Mouse (Mus musculus) megakaryocyte, embryonic 14.5 days (primary cell): ENCODE measurements around the gene Sorcs2. TPM values are rescaled to one million over a fixed set of nuclear protein-coding genes. Genes with fewer than 3 reads are reported as not detected.

Source experiments
- H3K27me3 ChIP-seq: replicated peaks from 2 replicates; pipeline ENCODE3; 2012; ENCODE audit warnings: inconsistent platforms
- H3K36me3 ChIP-seq: replicated peaks from 2 replicates; pipeline ENCODE3; 2012; ENCODE audit warnings: low read length, inconsistent platforms, mixed read lengths
- H3K4me1 ChIP-seq: 2 replicates; pipeline ENCODE4 v1.6.1; 2012; ENCODE audit warnings: inconsistent platforms
- H3K4me3 ChIP-seq: replicated peaks from 2 replicates; pipeline ENCODE3; 2012; ENCODE audit warnings: moderate library complexity, mild to moderate bottlenecking, inconsistent platforms
- H3K9me3 ChIP-seq: 2 replicates; pipeline ENCODE4 v1.6.1; 2012; ENCODE audit warnings: inconsistent platforms
- FLI1 ChIP-seq: IDR thresholded peaks from 2 replicates; pipeline ENCODE4 v1.6.1; 2012; ENCODE audit warnings: low read length, inconsistent platforms, mixed read lengths
- GATA1 ChIP-seq: IDR thresholded peaks from 3 replicates; pipeline ENCODE4 v1.6.1; 2012; ENCODE audit warnings: mixed read lengths, low read length, inconsistent platforms, borderline replicate concordance
- polyA plus RNA-seq: library from polyadenylated mRNA; stranded (reverse); fragments of >175 nt; gene quantifications from 2 replicates; pipeline ENCODE4 v1.2.3, GENCODE M21; 2012; ENCODE audit warnings: low replicate concordance; ENCODE audit not compliant: insufficient read depth

Sorcs2 gene
- polyA plus RNA-seq, 1 experiment, result not detected

DNA sequence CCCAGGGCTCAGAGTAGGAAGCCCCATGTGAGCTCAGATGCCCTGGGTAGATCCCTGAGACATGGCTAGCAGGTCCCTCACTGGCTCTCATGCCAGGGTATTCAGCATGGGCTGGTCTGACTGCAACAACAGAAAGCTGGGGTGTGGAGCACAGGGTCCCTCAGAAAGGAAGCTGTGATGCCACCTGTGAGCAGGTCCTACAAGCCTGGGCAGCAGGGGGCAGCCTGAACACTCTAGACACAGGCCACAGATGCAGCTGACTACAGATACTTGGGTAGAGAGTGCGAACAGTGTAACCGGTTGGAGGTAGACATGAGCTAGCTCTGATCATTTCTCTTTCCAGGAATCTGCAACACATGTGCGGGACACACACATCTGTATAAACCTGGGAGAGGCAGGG lies 206.1 kb downstream of the Sorcs2 start:
- Histone ChIP-seq H3K9me3 (no peaks in the 10 kb centered on the region), H3K27me3 (peaks cover 36% of the 10 kb centered on the region), H3K4me1 (no peaks in the 10 kb centered on the region), H3K36me3 (no peaks in the 10 kb centered on the region), H3K4me3 (no peak overlapping the region)
- TF ChIP-seq GATA1 (no peak), FLI1 (no peak)

DNA sequence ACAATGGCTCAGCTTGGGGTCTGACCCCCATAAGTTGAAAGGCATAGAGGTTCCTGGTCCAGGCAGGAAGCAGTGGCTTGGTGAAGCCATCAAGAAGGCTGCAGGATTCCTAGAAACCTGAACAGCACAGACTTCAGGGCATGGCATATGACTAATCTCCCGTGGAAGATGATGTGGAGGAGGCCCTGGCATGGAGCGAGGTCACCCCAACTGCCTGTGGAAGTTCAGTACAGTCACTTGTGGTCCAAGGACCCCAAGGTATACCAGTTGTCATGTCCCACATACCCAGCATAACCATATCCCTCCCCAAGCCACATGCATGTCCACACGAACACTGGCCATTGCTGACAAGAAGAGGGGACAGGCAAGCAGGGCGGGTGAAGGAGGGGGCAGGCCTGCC lies 206.7 kb downstream of the Sorcs2 start:
- H3K36me3 ChIP-seq, result no peaks in the 10 kb centered on the region
- H3K27me3 ChIP-seq, result peaks cover 40% of the 10 kb centered on the region
- TF ChIP-seq FLI1, result no peak

DNA sequence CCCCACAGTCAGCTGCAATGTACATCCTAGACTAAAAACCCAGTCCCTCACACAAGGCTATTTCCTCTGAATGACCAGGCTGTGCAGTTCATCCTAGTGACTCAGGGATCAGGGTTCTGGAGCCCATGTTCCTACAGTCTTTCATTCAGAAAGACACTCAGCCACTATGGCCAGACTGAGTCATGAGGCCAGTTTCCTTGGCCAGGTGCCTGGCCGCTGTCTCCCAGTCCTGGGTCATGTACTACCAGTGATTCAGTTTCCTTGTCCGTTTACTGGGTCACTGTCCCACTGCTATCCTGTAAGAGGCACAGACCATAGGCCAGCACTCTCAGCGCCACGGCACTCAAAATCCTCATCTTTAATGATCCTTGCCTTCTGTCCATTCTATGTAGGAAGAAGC lies 209.6 kb downstream of the Sorcs2 start:
- Histone ChIP-seq H3K4me1 (no peaks in the 10 kb centered on the region), H3K9me3 (no peaks in the 10 kb centered on the region), H3K4me3 (no peak overlapping the region), H3K36me3 (no peaks in the 10 kb centered on the region), H3K27me3 (peaks cover 26% of the 10 kb centered on the region)
- TF ChIP-seq FLI1 (no peak), GATA1 (no peak)

More for the DNA sequence above, 206.7 kb downstream of the Sorcs2 start:
- no peaks in the 10 kb centered on the region for H3K4me1 ChIP-seq
- H3K4me3 ChIP-seq, result no peak overlapping the region
- H3K9me3 ChIP-seq, result no peaks in the 10 kb centered on the region

DNA sequence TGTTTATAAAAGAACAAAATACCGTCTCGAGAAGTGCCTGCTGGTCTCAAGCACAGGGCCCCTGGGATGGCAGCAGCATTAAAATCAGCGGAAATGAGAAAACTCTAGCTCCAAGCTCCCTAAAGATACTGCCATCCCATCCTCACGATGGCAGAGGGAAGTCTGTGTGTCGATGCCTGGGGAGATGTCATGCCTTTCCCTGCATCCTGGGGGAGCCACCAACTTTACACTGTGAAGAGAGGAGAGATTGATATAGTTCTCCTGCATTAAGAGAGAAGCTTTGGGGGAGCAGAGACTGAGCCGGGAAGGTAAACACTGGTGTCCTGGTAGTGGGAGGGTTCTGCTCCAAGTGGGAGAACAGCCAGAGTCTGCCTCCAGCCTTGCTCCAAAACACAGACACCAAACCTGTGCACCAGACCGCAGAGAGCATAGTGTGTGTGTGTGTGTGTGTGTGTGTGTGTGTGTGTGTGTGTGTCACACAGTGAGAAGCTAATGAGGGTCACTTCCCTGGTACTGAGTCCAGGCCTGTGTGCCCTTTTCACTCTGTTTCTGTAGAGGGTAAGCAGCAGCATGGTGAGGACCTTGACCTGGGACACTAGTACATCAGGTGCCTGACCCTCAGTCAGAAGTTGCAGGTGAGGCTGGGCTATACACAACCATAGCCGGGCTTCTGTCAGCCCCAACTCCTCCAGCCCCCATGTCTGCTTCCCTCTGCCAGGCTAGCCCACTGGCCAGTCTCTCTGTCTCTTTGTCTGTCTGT lies 211.5 kb downstream of the Sorcs2 start:
- H3K27me3 ChIP-seq, result peaks cover 18% of the 10 kb centered on the region
- no peak overlapping the region for H3K4me3 ChIP-seq

DNA sequence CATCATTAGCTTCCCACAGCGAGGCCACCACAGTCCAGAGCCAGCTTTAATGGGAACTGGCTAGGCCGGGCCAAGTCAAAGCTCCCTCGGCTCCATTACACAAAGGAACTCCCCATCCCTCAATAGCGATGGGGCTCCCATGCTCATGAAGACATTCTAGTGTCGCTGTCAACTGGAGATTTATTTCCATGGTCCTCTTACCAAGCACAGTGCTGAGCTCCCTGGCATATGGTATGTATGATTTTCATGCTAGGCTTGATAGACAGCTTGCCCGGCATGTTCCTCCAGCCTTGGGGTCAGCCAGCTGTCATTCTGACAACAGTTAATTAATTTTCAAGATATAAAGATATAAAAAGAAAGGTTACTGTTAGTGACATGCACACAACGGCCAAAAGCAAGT lies 215.6 kb downstream of the Sorcs2 start:
- peaks cover 26% of the 10 kb centered on the region for H3K27me3 ChIP-seq
- no peaks in the 10 kb centered on the region for H3K9me3 ChIP-seq
- H3K4me3 ChIP-seq, result no peak overlapping the region
- H3K36me3 ChIP-seq, result no peaks in the 10 kb centered on the region
- H3K4me1 ChIP-seq, result peaks cover 4% of the 10 kb centered on the region; the same call in 1 of the 2 replicates
- TF ChIP-seq FLI1, result no peak
- TF ChIP-seq GATA1, result no peak

More for the DNA sequence above, 211.5 kb downstream of the Sorcs2 start:
- TF ChIP-seq GATA1 (no peak), FLI1 (no peak)
- H3K36me3 ChIP-seq, result no peaks in the 10 kb centered on the region
- no peaks in the 10 kb centered on the region for H3K4me1 ChIP-seq
- H3K9me3 ChIP-seq, result no peaks in the 10 kb centered on the region

DNA sequence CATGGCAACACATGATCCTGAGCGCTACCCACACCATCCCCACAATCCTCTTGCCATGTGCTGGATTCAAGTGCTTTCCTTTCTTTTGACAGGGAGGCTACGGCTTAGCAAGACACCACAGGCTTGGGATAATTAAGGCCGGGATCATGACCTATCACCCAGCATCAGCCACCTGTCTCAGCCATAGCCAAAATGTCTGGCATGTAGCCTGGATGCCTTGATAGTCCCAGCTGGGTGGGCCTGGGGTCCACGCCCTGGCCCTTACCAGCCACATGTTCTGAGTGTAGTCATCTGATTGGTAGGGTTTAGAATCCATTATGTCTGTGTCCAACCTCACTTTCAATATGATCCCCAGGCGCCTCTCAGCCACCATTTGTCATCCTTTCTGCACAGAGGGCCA lies 218.2 kb downstream of the Sorcs2 start:
- no peaks in the 10 kb centered on the region for H3K36me3 ChIP-seq
- no peak overlapping the region for H3K4me3 ChIP-seq
- no peaks in the 10 kb centered on the region for H3K9me3 ChIP-seq
- TF ChIP-seq GATA1, result no peak
- no peak for TF ChIP-seq FLI1
- H3K4me1 ChIP-seq, result peaks cover 4% of the 10 kb centered on the region; the same call in 1 of the 2 replicates
- H3K27me3 ChIP-seq, result peaks cover 21% of the 10 kb centered on the region

DNA sequence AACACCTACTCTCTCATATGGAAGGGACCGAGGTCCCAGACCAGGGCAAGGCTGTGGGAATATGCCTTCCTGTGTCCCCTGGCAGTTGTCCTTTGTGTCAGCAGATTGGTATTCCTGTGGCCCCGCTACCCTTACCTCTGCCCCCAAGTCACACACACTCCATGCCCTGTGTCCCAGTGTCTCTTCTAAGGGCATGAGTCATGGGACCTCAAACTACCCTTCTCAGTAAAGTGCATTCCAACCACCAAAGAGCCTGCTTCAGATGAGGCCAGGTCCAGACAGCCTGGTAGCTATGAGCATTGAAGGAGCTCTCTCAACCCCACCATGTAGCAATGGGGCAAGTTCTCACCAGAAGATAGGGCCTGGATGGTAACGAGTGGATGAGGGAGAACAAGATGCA lies 219.2 kb downstream of the Sorcs2 start:
- H3K9me3 ChIP-seq, result no peaks in the 10 kb centered on the region
- TF ChIP-seq FLI1 (no peak), GATA1 (no peak)
- H3K36me3 ChIP-seq, result no peaks in the 10 kb centered on the region
- H3K27me3 ChIP-seq, result peaks cover 25% of the 10 kb centered on the region
- H3K4me3 ChIP-seq, result no peak overlapping the region
- H3K4me1 ChIP-seq, result peaks cover 4% of the 10 kb centered on the region; the same call in 1 of the 2 replicates

DNA sequence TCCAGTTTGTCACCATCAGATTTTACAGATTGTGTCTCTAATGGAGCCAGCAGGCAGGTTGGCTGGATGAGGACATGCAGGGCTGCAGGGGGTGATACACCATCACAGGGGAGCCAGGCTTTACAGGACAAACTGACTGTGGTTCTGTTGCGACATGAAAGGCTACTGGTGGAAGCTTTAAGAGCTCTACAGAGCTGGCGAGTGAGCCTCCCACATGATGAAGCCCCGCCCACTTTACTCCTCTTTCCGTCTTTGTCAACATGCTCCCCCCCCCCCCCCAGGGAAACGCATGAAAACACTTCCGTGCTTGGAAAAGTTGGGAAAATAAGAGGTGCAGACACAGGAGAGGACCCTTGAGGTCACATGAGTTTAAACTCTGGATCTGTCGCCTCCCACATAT lies 219.7 kb downstream of the Sorcs2 start:
- no peak overlapping the region for H3K4me3 ChIP-seq
- peaks cover 4% of the 10 kb centered on the region; the same call in 1 of the 2 replicates for H3K4me1 ChIP-seq
- H3K27me3 ChIP-seq, result peaks cover 25% of the 10 kb centered on the region
- TF ChIP-seq GATA1, result no peak
- TF ChIP-seq FLI1, result no peak
- H3K36me3 ChIP-seq, result no peaks in the 10 kb centered on the region
- no peaks in the 10 kb centered on the region for H3K9me3 ChIP-seq

DNA sequence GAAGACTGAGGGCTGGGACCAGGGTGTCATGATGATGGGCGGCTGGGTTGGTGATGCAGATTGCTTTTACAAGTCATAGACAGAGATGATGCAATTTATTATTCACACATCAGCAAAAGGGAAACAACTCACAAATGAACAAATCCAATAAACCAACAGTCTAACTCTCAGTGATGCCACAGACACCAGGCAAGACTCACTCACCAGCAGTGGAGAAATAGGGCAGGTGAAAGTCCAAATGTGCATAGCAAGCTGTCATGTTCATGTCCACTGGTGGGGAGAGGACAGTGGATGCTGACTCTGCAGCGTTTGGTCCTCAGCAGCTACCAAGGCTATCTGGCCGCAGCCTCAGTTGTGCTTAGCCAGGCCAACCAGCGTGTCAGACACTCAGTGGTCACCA lies 221.1 kb downstream of the Sorcs2 start:
- H3K4me1 ChIP-seq, result peaks cover 4% of the 10 kb centered on the region; the same call in 1 of the 2 replicates
- no peak for TF ChIP-seq GATA1
- TF ChIP-seq FLI1, result no peak
- no peak overlapping the region for H3K4me3 ChIP-seq
- peaks cover 31% of the 10 kb centered on the region for H3K27me3 ChIP-seq
- H3K9me3 ChIP-seq, result no peaks in the 10 kb centered on the region
- no peaks in the 10 kb centered on the region for H3K36me3 ChIP-seq

DNA sequence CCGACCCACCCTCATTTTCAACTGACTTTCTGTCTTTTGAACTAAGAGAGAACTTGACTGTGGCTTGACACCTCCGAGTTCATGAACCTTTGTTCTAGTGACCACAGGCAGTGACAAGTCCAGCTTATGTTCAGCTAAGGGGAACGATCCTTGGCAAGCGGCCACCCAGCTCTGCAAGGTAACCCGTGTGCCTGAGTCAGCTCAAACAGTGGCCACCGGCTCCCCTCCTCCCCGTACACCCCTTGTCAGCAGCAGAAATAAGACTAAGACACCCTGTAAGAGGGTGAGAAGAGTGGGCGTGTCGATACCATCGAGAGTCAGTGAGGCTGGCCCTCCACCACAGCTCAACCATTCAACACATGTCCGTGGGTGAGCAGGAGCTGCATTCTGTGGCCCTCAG lies 221.5 kb downstream of the Sorcs2 start:
- no peak overlapping the region for H3K4me3 ChIP-seq
- no peaks in the 10 kb centered on the region for H3K36me3 ChIP-seq
- peaks cover 32% of the 10 kb centered on the region for H3K27me3 ChIP-seq
- TF ChIP-seq FLI1, result no peak
- TF ChIP-seq GATA1, result no peak
- no peaks in the 10 kb centered on the region for H3K9me3 ChIP-seq
- peaks cover 4% of the 10 kb centered on the region; the same call in 1 of the 2 replicates for H3K4me1 ChIP-seq
